Mouse (Mus musculus) limb, embryonic 14.5 days (tissue): ENCODE measurements around the gene Gm17324. TPM values are rescaled to one million over a fixed set of nuclear protein-coding genes. Genes with fewer than 3 reads are reported as not detected.
A peak's percentile ranks its signal among the peaks of the same experiment; 100 is the strongest.

Experiments used
- ATAC-seq: fragments of 200-750 bp; cut with Nextera tagmentation; 2 replicates; pipeline ENCODE4 v1.8.0; 2017; ENCODE audit warnings: low read depth, moderate number of reproducible peaks, moderate TSS enrichment; ENCODE audit not compliant: low FRiP score
- DNase-seq: peaks from one replicate; pipeline ENCODE4 v3.0.0-alpha.2; 2015; ENCODE audit warnings: low spot score
- H3K27ac ChIP-seq: fragments of 300-500 bp; sonication (generic); replicated peaks from 2 replicates; pipeline ENCODE4 v1.5.1; 2014; ENCODE audit warnings: low read depth, mild to moderate bottlenecking, low read length, moderate library complexity, mixed read lengths
- H3K27me3 ChIP-seq: fragments of 300-500 bp; sonication (generic); 2 replicates; pipeline ENCODE4 v1.6.1; 2014; ENCODE audit warnings: low read length, mixed read lengths; ENCODE audit not compliant: control insufficient read depth, insufficient read depth
- H3K36me3 ChIP-seq: fragments of 300-500 bp; sonication (generic); 2 replicates; pipeline ENCODE4 v1.6.1; 2014; ENCODE audit warnings: mild to moderate bottlenecking, low read length, moderate library complexity, mixed read lengths; ENCODE audit not compliant: control insufficient read depth, insufficient read depth
- H3K4me1 ChIP-seq: fragments of 300-500 bp; sonication (generic); 2 replicates; pipeline ENCODE4 v1.6.1; 2014; ENCODE audit warnings: antibody characterized with exemption, low read length, mixed read lengths; ENCODE audit not compliant: control insufficient read depth, insufficient read depth
- H3K4me2 ChIP-seq: fragments of 300-500 bp; sonication (generic); replicated peaks from 2 replicates; pipeline ENCODE4 v1.6.1; 2014; ENCODE audit warnings: low read depth, mild to moderate bottlenecking, low read length, moderate library complexity; ENCODE audit not compliant: severe bottlenecking
- H3K4me3 ChIP-seq: fragments of 300-500 bp; sonication (generic); replicated peaks from 2 replicates; pipeline ENCODE4 v1.5.1; 2014; ENCODE audit warnings: low read length
- H3K9ac ChIP-seq: fragments of 300-500 bp; sonication (generic); 2 replicates; pipeline ENCODE4 v1.6.1; 2014; ENCODE audit warnings: mild to moderate bottlenecking, low read depth, low read length, moderate library complexity; ENCODE audit not compliant: severe bottlenecking
- H3K9me3 ChIP-seq: fragments of 300-500 bp; sonication (generic); 2 replicates; pipeline ENCODE4 v1.6.1; 2016; ENCODE audit warnings: low read length; ENCODE audit not compliant: control insufficient read depth
- POLR2A ChIP-seq: fragments of 200-500 bp; IDR thresholded peaks from 2 replicates; pipeline ENCODE4 v1.8.0; 2012; ENCODE audit warnings: inconsistent platforms, mild to moderate bottlenecking, moderate library complexity, borderline replicate concordance; ENCODE audit not compliant: insufficient read depth, insufficient read length; ENCODE audit errors: extremely low read depth
- WGBS: fragments of 180-500 bp; shearing (Covaris S2); extraction: QIAGEN DNeasy Blood & Tissue Kit; methylation state at CpG from one replicate; pipeline ENCODE4 v1.1.7; 2014; 5-methylcytosine and 5-hydroxymethylcytosine counted together
- polyA plus RNA-seq, 2 experiments: library from polyadenylated mRNA; depleted of rRNA in 1 of 2; stranded (reverse) in 1 of 2; unstranded in 1 of 2; fragments of >200 nt; fragmentation: Nextera tagmentation in 1 of 2; extraction: Ambion mirVana in 1 of 2; gene quantifications; 2 replicates each; pipeline versions ENCODE4 v1.2.1 to v1.2.3; 2012 to 2014

The Gm17324 gene
- polyA plus RNA-seq, 2 experiments, result 0.15 to 0.39 TPM

DNA sequence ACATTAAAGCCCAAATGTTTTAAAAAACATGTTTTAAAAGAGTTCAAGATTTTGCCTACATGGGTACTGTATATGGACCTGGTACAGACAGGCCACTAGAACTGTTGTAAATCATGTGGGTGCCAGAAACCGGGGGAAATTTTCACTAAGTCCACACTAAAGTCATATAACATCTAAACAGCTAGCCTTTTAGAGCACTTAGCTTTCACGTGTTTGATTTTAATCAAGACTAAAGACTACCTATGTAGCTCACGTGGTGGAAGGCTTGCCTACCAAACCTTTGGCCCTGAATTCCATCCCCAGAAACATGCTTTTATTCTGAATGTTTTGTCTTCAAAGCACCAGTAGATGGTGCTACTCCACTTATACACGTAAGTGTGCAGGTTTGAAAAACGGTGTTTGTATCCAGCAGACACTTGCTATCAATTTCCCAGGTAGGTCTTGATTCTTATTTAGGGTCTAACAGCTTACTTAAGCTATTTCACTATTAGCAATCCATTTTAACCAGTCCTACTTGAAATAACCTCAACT lies 28.5 kb upstream of the Gm17324 start:
- H3K27ac ChIP-seq, result no peak overlapping the region
- H3K4me3 ChIP-seq, result no peak overlapping the region
- no peak for TF ChIP-seq POLR2A
- H3K4me2 ChIP-seq, result no peak overlapping the region
- H3K27me3 ChIP-seq, result no peaks in the 10 kb centered on the region
- H3K36me3 ChIP-seq, result peaks cover 70% of the 10 kb centered on the region
- ATAC-seq, result no peak
- WGBS, result 5% methylated on average over 5 of the region's 5 CpGs
- no peaks in the 10 kb centered on the region for H3K9me3 ChIP-seq
- DNase-seq, result peak; percentile 64
- H3K4me1 ChIP-seq, result no peaks in the 10 kb centered on the region
- no peak overlapping the region for H3K9ac ChIP-seq

DNA sequence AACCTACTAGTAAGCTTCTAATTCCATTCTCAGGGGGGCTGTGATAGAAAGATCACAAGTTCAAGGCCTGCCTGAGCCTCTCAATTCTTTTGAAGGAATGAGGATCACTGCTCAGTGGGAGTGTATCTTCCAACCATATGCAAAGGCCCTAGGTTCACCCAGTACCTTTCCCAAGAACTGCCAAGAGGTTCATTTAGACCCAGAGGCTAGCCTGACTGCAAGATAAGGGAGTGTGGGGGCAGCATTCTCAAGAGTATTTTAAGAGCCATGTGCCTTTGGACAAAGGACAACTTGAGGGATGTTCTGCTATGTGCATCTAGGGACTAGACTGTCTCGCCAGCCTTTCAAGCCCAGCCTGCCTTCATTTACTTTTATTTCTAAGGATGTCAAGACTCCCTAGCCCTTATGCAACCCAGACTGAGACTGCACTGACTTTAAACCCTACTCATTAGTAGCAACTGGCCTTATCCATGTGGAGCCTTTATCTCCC lies 28.0 kb upstream of the Gm17324 start:
- Histone ChIP-seq H3K4me3 (no peak overlapping the region), H3K4me1 (no peaks in the 10 kb centered on the region), H3K4me2 (no peak overlapping the region), H3K9ac (no peak overlapping the region), H3K36me3 (peaks cover 72% of the 10 kb centered on the region), H3K9me3 (no peaks in the 10 kb centered on the region), H3K27me3 (no peaks in the 10 kb centered on the region), H3K27ac (no peak overlapping the region)
- DNase-seq (peak; percentile 32), ATAC-seq (no peak)
- TF ChIP-seq POLR2A, result no peak
- 19% methylated on average over 1 of the region's 1 CpGs for WGBS

DNA sequence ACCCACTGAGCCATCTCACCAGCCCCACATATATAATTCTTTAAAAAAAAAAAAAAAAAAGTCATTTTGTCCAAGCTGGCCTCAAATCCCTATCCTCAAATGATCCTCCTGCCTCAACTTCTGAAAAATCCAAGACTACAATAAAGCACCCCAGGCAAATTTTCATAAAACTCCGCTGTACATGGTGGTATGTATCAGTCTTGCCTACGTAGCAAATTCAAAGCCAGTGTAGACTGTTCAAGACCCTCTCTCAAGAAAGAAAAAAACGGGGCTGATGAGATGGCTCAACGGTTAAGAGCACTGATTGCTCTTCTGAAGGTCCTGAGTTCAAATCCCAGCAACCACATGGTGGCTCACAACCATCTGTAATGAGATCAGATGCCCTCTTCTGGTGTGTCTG lies 27.3 kb upstream of the Gm17324 start:
- DNase-seq (no peak), ATAC-seq (no peak)
- Histone ChIP-seq H3K27ac (no peak overlapping the region), H3K9ac (no peak overlapping the region), H3K36me3 (peaks cover 74% of the 10 kb centered on the region), H3K4me2 (no peak overlapping the region), H3K9me3 (no peaks in the 10 kb centered on the region), H3K27me3 (no peaks in the 10 kb centered on the region), H3K4me3 (no peak overlapping the region), H3K4me1 (no peaks in the 10 kb centered on the region)
- 86% methylated on average over 4 of the region's 4 CpGs for WGBS
- no peak for TF ChIP-seq POLR2A

DNA sequence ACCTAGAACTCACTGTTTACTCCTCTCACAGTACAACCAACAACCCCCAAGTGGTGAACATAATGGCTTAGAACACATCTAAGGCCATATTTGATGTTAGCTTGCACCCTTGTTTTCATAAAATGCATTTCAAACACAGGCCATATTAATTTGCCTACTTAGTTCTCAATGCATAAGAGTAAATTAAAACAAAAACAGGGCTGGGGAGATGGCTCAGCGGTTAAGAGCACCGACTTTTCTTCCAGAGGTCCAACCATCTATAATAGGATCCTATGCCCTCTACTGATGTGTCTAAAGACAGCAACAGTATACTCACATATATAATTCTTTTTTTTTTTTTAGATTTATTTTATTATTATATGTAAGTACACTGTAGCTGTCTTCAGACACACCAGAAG lies 26.8 kb upstream of the Gm17324 start:
- TF ChIP-seq POLR2A, result no peak
- H3K36me3 ChIP-seq, result peaks cover 74% of the 10 kb centered on the region
- no peak overlapping the region for H3K27ac ChIP-seq
- DNase-seq, result no peak
- no peak overlapping the region for H3K4me3 ChIP-seq
- H3K4me1 ChIP-seq, result no peaks in the 10 kb centered on the region
- no peak for ATAC-seq
- no peaks in the 10 kb centered on the region for H3K9me3 ChIP-seq
- H3K4me2 ChIP-seq, result no peak overlapping the region
- H3K27me3 ChIP-seq, result no peaks in the 10 kb centered on the region
- H3K9ac ChIP-seq, result no peak overlapping the region
- WGBS, result 88% methylated on average over 2 of the region's 2 CpGs

DNA sequence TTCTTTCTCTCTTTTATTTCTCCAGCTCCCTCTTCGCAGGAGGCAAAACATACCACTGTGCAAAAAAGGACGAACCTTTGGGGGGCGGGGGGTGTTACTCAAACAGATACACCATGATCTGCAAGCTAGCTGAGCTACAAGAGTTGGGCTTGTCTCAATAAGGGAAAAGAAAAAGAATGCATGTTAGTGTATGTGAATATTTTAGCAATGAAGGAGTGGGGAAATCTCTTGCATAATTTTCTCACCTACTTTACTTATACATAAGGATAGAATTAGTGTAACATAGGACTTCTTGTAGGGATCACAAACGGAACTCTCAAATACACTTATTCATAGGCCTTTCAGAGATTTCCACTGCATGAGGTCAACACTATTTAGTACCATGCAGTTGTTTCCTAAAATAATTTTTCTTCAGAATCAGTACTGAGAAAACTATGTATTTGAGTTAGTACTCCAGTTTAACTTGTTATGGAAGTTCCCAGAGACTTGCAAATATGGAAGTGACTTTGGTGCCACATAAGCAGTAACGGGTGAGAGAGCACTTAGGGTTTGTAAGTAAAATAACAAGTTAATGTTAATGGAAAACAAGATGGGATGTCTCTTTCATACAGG lies 26.3 kb upstream of the Gm17324 start:
- H3K4me1 ChIP-seq, result no peaks in the 10 kb centered on the region
- H3K4me2 ChIP-seq, result no peak overlapping the region
- no peaks in the 10 kb centered on the region for H3K9me3 ChIP-seq
- H3K36me3 ChIP-seq, result peaks cover 74% of the 10 kb centered on the region
- DNase-seq (no peak), ATAC-seq (no peak)
- H3K9ac ChIP-seq, result no peak overlapping the region
- TF ChIP-seq POLR2A, result no peak
- H3K27me3 ChIP-seq, result no peaks in the 10 kb centered on the region
- 87% methylated on average over 5 of the region's 5 CpGs for WGBS
- H3K4me3 ChIP-seq, result no peak overlapping the region
- no peak overlapping the region for H3K27ac ChIP-seq
